Mouse (Mus musculus): ENCODE measurements around the gene Tubb2b. TPM values are rescaled to one million over a fixed set of nuclear protein-coding genes. Genes with fewer than 3 reads are reported as not detected.

The Tubb2b gene
- total and polyA plus RNA-seq, 3 experiments = 3.5 to 9.7 (median 3.8) TPM

- TF ChIP-seq CTCF (IDR thresholded peaks at IDR 0.05; ENCODE audit: low read depth, low read length) = no peak
- TF ChIP-seq GATA2 (IDR thresholded peaks at IDR 0.05; ENCODE audit: borderline replicate concordance, low read depth, low read length) = no peak
- Histone ChIP-seq H3K9me3 (replicated peaks) (no peaks in the 10 kb centered on the region), H3K36me3 (replicated peaks) (no peaks in the 10 kb centered on the region), H3K27me3 (ENCODE audit: insufficient read depth, low read length) (peaks cover 3% of the 10 kb centered on the region; the same call in 1 of the 2 replicates), H3K4me3 (ENCODE audit: low read depth, low read length) (no peak overlapping the region), H3K4me1 (ENCODE audit: insufficient read depth, low read depth, low read length) (peaks cover 51% of the 10 kb centered on the region)
- no peak for DNase-seq (ENCODE audit: low spot score)
- ATAC-seq (ENCODE audit: extremely low read depth, insufficient number of reproducible peaks, low FRiP score, poor library complexity, severe bottlenecking) = no peak
These were observed 9.7 kb downstream of the Tubb2b start for GRCm38 (mm10) chr13:34120536-34120935.

GRCm38 (mm10) chr13:34119406-34119805 lies 10.9 kb downstream of the Tubb2b start:
- no peak overlapping the region for H3K4me3 ChIP-seq (ENCODE audit: low read depth, low read length)
- ATAC-seq (ENCODE audit: extremely low read depth, insufficient number of reproducible peaks, low FRiP score, poor library complexity, severe bottlenecking) = peak; percentile 74

GRCm38 (mm10) chr13:34118816-34119215 lies 11.4 kb downstream of the Tubb2b start:
- Histone ChIP-seq H3K4me1 (ENCODE audit: insufficient read depth, low read depth, low read length) (peaks cover 57% of the 10 kb centered on the region), H3K4me3 (ENCODE audit: low read depth, low read length) (peak overlapping the region; percentile 38; the same call in 1 of the 2 replicates), H3K36me3 (replicated peaks) (no peaks in the 10 kb centered on the region), H3K9me3 (replicated peaks) (no peaks in the 10 kb centered on the region), H3K27me3 (ENCODE audit: insufficient read depth, low read length) (no peaks in the 10 kb centered on the region)
- DNase-seq (ENCODE audit: low spot score) (peak; percentile 11), ATAC-seq (ENCODE audit: extremely low read depth, insufficient number of reproducible peaks, low FRiP score, poor library complexity, severe bottlenecking) (peak; percentile 71)
- TF ChIP-seq GATA1 (IDR thresholded peaks at IDR 0.05; ENCODE audit: borderline replicate concordance, low read length) (no peak), TAL1 (conservative IDR thresholded peaks at IDR 0.05; ENCODE audit: low read depth, low read length) (peak; percentile 76), POLR2AphosphoS5 (IDR thresholded peaks at IDR 0.05; ENCODE audit: insufficient replicate concordance, low read depth, low read length) (no peak)

More at GRCm38 (mm10) chr13:34119406-34119805, 10.9 kb downstream of the Tubb2b start:
- Histone ChIP-seq H3K4me1 (ENCODE audit: insufficient read depth, low read depth, low read length) (peaks cover 51% of the 10 kb centered on the region), H3K36me3 (replicated peaks) (no peaks in the 10 kb centered on the region), H3K27me3 (ENCODE audit: insufficient read depth, low read length) (0 out of 2 replicates have a peak, but pooled peaks cover under 1% of the 10 kb centered on the region), H3K9me3 (replicated peaks) (no peaks in the 10 kb centered on the region)
- TF ChIP-seq GATA1 (IDR thresholded peaks at IDR 0.05; ENCODE audit: borderline replicate concordance, low read length) = no peak
- TF ChIP-seq CTCF (IDR thresholded peaks at IDR 0.05; ENCODE audit: low read depth, low read length) = no peak
- DNase-seq (ENCODE audit: low spot score) = peak; percentile 28

DNA sequence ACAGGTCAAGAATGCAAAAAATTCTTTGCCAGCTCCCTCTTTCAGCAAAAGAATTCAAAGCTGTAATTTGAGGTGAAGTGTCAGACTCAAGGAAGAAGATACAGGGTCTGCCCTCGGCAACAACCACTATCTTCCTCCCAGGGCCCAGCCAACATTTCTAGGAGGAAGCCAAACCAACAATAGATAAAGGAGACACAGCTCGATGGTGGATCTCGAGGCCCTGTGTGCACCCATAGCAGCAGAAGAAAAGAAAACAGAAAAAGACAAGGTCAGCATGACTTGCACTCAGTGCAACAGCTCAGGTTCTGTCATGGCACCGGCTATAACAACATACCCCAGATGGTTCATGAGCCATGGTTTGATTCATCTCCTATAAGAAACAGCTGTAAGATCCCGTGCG lies 13.8 kb downstream of the Tubb2b start:
- Histone ChIP-seq H3K4me3 (ENCODE audit: low read depth, low read length) (no peak overlapping the region), H3K4me1 (ENCODE audit: insufficient read depth, low read depth, low read length) (peaks cover 57% of the 10 kb centered on the region), H3K9me3 (replicated peaks) (no peaks in the 10 kb centered on the region), H3K27me3 (ENCODE audit: insufficient read depth, low read length) (no peaks in the 10 kb centered on the region), H3K36me3 (replicated peaks) (no peaks in the 10 kb centered on the region)
- DNase-seq (ENCODE audit: low spot score) (no peak), ATAC-seq (ENCODE audit: extremely low read depth, insufficient number of reproducible peaks, low FRiP score, poor library complexity, severe bottlenecking) (no peak)
- no peak for TF ChIP-seq TAL1 (conservative IDR thresholded peaks at IDR 0.05; ENCODE audit: low read depth, low read length)
- TF ChIP-seq GATA2 (IDR thresholded peaks at IDR 0.05; ENCODE audit: borderline replicate concordance, low read depth, low read length) = no peak
- TF ChIP-seq CTCF (IDR thresholded peaks at IDR 0.05; ENCODE audit: low read depth, low read length) = no peak

DNA sequence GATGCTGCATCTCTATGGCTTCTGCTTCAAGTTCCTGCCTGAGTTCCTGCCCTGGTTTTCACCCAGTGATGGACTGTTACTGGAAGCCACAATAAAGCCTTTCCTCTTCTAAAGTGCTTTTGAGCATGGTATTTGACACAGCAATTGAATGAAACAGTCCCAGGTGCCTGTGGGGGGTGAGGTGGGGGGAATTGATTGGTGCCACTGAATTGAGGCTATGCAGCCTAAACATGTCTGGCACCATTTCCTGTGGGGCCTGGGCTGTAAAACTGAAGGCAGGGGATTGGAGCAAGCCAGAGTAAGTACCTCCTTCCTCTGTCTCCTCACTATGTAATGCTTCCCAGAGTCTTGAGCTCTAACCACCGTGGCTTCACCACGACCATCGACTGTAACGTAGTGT lies 15.6 kb downstream of the Tubb2b start:
- no peak for TF ChIP-seq TAL1 (conservative IDR thresholded peaks at IDR 0.05; ENCODE audit: low read depth, low read length)
- TF ChIP-seq GATA2 (IDR thresholded peaks at IDR 0.05; ENCODE audit: borderline replicate concordance, low read depth, low read length) = no peak
- no peak for TF ChIP-seq CTCF (IDR thresholded peaks at IDR 0.05; ENCODE audit: low read depth, low read length)
- no peak for TF ChIP-seq POLR2AphosphoS5 (IDR thresholded peaks at IDR 0.05; ENCODE audit: insufficient replicate concordance, low read depth, low read length)
- TF ChIP-seq GATA1 (IDR thresholded peaks at IDR 0.05; ENCODE audit: borderline replicate concordance, low read length) = no peak

GRCm38 (mm10) chr13:34113086-34113485 lies 17.2 kb downstream of the Tubb2b start:
- Histone ChIP-seq H3K4me3 (ENCODE audit: low read depth, low read length) (no peak overlapping the region), H3K27me3 (ENCODE audit: insufficient read depth, low read length) (peaks cover 5% of the 10 kb centered on the region; the same call in 1 of the 2 replicates), H3K9me3 (replicated peaks) (no peaks in the 10 kb centered on the region), H3K36me3 (replicated peaks) (no peaks in the 10 kb centered on the region), H3K4me1 (ENCODE audit: insufficient read depth, low read depth, low read length) (peaks cover 27% of the 10 kb centered on the region)
- TF ChIP-seq GATA1 (IDR thresholded peaks at IDR 0.05; ENCODE audit: borderline replicate concordance, low read length) (no peak), GATA2 (IDR thresholded peaks at IDR 0.05; ENCODE audit: borderline replicate concordance, low read depth, low read length) (no peak), CTCF (IDR thresholded peaks at IDR 0.05; ENCODE audit: low read depth, low read length) (no peak), TAL1 (conservative IDR thresholded peaks at IDR 0.05; ENCODE audit: low read depth, low read length) (no peak), POLR2AphosphoS5 (IDR thresholded peaks at IDR 0.05; ENCODE audit: insufficient replicate concordance, low read depth, low read length) (no peak)
- ATAC-seq (ENCODE audit: extremely low read depth, insufficient number of reproducible peaks, low FRiP score, poor library complexity, severe bottlenecking) (no peak), DNase-seq (ENCODE audit: low spot score) (no peak)

More for the DNA sequence above, 15.6 kb downstream of the Tubb2b start:
- H3K36me3 ChIP-seq (replicated peaks) = no peaks in the 10 kb centered on the region
- H3K4me1 ChIP-seq (ENCODE audit: insufficient read depth, low read depth, low read length) = peaks cover 40% of the 10 kb centered on the region
- ATAC-seq (ENCODE audit: extremely low read depth, insufficient number of reproducible peaks, low FRiP score, poor library complexity, severe bottlenecking) (no peak), DNase-seq (ENCODE audit: low spot score) (no peak)
- no peak overlapping the region for H3K4me3 ChIP-seq (ENCODE audit: low read depth, low read length)
- peaks cover 3% of the 10 kb centered on the region; the same call in 1 of the 2 replicates for H3K27me3 ChIP-seq (ENCODE audit: insufficient read depth, low read length)
- no peaks in the 10 kb centered on the region for H3K9me3 ChIP-seq (replicated peaks)

All from G1E (cell line).